Mouse (Mus musculus) gastrocnemius, adult 18-20 months (tissue): ENCODE data around the gene Mrps12. TPM values are rescaled to one million over a fixed set of nuclear protein-coding genes. Genes with fewer than 3 reads are reported as not detected.

ENCODE experiments used
- DNase-seq: peaks from one replicate; pipeline ENCODE4 v3.0.0; 2021; ENCODE audit warnings: low spot score
- long read RNA-seq, 2 experiments: library from polyadenylated mRNA; stranded (forward); transcript quantifications; one replicate each; pipeline ENCODE4 v2.0.0; 2021
- total RNA-seq, 2 experiments: library from RNA; stranded (reverse); gene quantifications; 2 replicates each; pipeline ENCODE4 v1.2.3; 2021

Mrps12 gene
- total RNA-seq = 10 to 100 TPM; 43.8 to 44.0 TPM
- long read RNA-seq, experiment 1, transcript Mrps12-201 (3 exons, 722 nt) = major isoform, 26 of 49 reads
- long read RNA-seq, experiment 1, transcript Mrps12-204 (2 exons, 883 nt) = minor isoform, 18 of 49 reads
- long read RNA-seq, experiment 1, partial matches to known transcripts = 0 of 49 reads
- long read RNA-seq, experiment 1, other reads (novel, unspliced or antisense) = 5 of 49 reads
- long read RNA-seq, experiment 2, transcript Mrps12-201 (3 exons, 722 nt) = major isoform, 20 of 38 reads
- long read RNA-seq, experiment 2, transcript Mrps12-204 (2 exons, 883 nt) = minor isoform, 14 of 38 reads
- long read RNA-seq, experiment 2, partial matches to known transcripts = 0 of 38 reads
- long read RNA-seq, experiment 2, other reads (novel, unspliced or antisense) = 4 of 38 reads

GRCm38 (mm10) chr7:28741709-28742438 lies at the start of gene Mrps12, which contains the start of gene Sars2:
TSS of gene Mrps12 (minus strand) at chr7:28741820.
TSS of gene Sars2 (plus strand) at chr7:28741992.
- peak; percentile 96 for DNase-seq

- no peak for DNase-seq
These were observed 48.6 kb upstream of the Mrps12 start for GRCm38 (mm10) chr7:28790066-28790806.

- DNase-seq = no peak
These were observed 47.6 kb upstream of the Mrps12 start for GRCm38 (mm10) chr7:28789235-28789634.

GRCm38 (mm10) chr7:28788307-28789195 lies 46.9 kb upstream of the Mrps12 start, which contains the start of gene Rinl:
TSS of gene Rinl (plus strand) at chr7:28788969.
- no peak for DNase-seq

- DNase-seq = no peak
These were observed 46.3 kb upstream of the Mrps12 start for GRCm38 (mm10) chr7:28787884-28788283.

GRCm38 (mm10) chr7:28785161-28785560 lies 43.5 kb upstream of the Mrps12 start:
- no peak for DNase-seq

- DNase-seq = no peak
These were observed 39.6 kb upstream of the Mrps12 start for GRCm38 (mm10) chr7:28781261-28781663.

GRCm38 (mm10) chr7:28780857-28781256 lies 39.2 kb upstream of the Mrps12 start:
- peak; percentile 61 for DNase-seq

GRCm38 (mm10) chr7:28780067-28780658 lies 38.5 kb upstream of the Mrps12 start:
- DNase-seq = peak; percentile 92

GRCm38 (mm10) chr7:28778825-28779224 lies 37.2 kb upstream of the Mrps12 start:
- DNase-seq = no peak

GRCm38 (mm10) chr7:28775129-28775528 lies 33.5 kb upstream of the Mrps12 start:
- no peak for DNase-seq

GRCm38 (mm10) chr7:28774164-28774563 lies 32.5 kb upstream of the Mrps12 start:
- DNase-seq = no peak

- DNase-seq = no peak
These were observed 31.5 kb upstream of the Mrps12 start for GRCm38 (mm10) chr7:28773163-28773562.

- no peak for DNase-seq
These were observed 30.2 kb upstream of the Mrps12 start for GRCm38 (mm10) chr7:28771867-28772266.

- no peak for DNase-seq
These were observed 28.7 kb upstream of the Mrps12 start for GRCm38 (mm10) chr7:28770309-28770708.

GRCm38 (mm10) chr7:28769414-28769958 lies 27.9 kb upstream of the Mrps12 start:
- DNase-seq = no peak

GRCm38 (mm10) chr7:28767462-28767965 lies 25.9 kb upstream of the Mrps12 start, which contains the start of gene Nfkbib:
TSS of gene Nfkbib (minus strand) at chr7:28767512.
- no peak for DNase-seq

GRCm38 (mm10) chr7:28766910-28767309 lies 25.3 kb upstream of the Mrps12 start:
- DNase-seq = no peak

GRCm38 (mm10) chr7:28766173-28766879 lies 24.7 kb upstream of the Mrps12 start, which contains the start of gene Sirt2:
TSS of gene Sirt2 (plus strand) at chr7:28766735.
- DNase-seq = peak; percentile 99
